Mouse (Mus musculus) ES-E14 (cell line): ENCODE data around the gene Fam213b. TPM values are rescaled to one million over a fixed set of nuclear protein-coding genes. Genes with fewer than 3 reads are reported as not detected.

Source experiments
- DNase-seq: peaks from one replicate; pipeline ENCODE4 v3.0.0-alpha.2; 2013; ENCODE audit warnings: low read depth, low spot score
- H3K27ac ChIP-seq: 2 replicates; pipeline ENCODE4 v1.5.1; 2012; ENCODE audit warnings: low read depth, mild to moderate bottlenecking, low read length, moderate library complexity, mixed read lengths; ENCODE audit not compliant: poor library complexity, insufficient read depth, severe bottlenecking
- H3K36me3 ChIP-seq: 2 replicates; pipeline ENCODE4 v1.6.1; 2012; ENCODE audit warnings: mild to moderate bottlenecking, low read length, moderate library complexity, mixed read lengths; ENCODE audit not compliant: control insufficient read depth, poor library complexity, insufficient read depth, severe bottlenecking
- H3K4me1 ChIP-seq, 2 experiments: fragments of 150-350 bp in 1 of 2; sonication (generic) in 1 of 2; 2 replicates each; pipeline ENCODE4 v1.6.1; 2012; ENCODE audit warnings: low read length in 2 of 2, mild to moderate bottlenecking in 1 of 2, mixed read lengths in 1 of 2; ENCODE audit not compliant: control insufficient read depth in 2 of 2, insufficient read depth in 2 of 2, poor library complexity in 1 of 2
- H3K4me3 ChIP-seq, 2 experiments: fragments of 150-350 bp in 1 of 2; sonication (generic) in 1 of 2; 2 replicates each; pipeline ENCODE4 v1.5.1; 2012; ENCODE audit warnings: low read length in 2 of 2, low read depth in 1 of 2, mild to moderate bottlenecking in 1 of 2, mixed read lengths in 1 of 2; ENCODE audit not compliant: insufficient read depth in 1 of 2, poor library complexity in 1 of 2, severe bottlenecking in 1 of 2
- H3K9ac ChIP-seq: 2 replicates; pipeline ENCODE4 v1.6.1; 2012; ENCODE audit warnings: low read depth, mild to moderate bottlenecking, low read length, mixed read lengths; ENCODE audit not compliant: poor library complexity, insufficient read depth, severe bottlenecking
- H3K9me3 ChIP-seq: fragments of 150-350 bp; sonication (generic); 2 replicates; pipeline ENCODE4 v1.6.1; 2012; ENCODE audit warnings: low read depth, mild to moderate bottlenecking, low read length; ENCODE audit not compliant: control insufficient read depth, insufficient read depth
- CHD2 ChIP-seq: IDR thresholded peaks from 2 replicates; pipeline ENCODE4 v1.6.1; 2014; ENCODE audit warnings: mild to moderate bottlenecking, low read depth, low read length, inconsistent platforms
- HCFC1 ChIP-seq: IDR thresholded peaks from 2 replicates; pipeline ENCODE4 v1.6.1; 2012; ENCODE audit warnings: low read length, inconsistent platforms, borderline replicate concordance; ENCODE audit not compliant: insufficient read depth
- MAFK ChIP-seq: IDR thresholded peaks from 2 replicates; pipeline ENCODE4 v1.6.1; 2014; ENCODE audit warnings: mild to moderate bottlenecking, low read depth, low read length, inconsistent platforms; ENCODE audit not compliant: insufficient read depth
- ZC3H11A ChIP-seq: IDR thresholded peaks from 2 replicates; pipeline ENCODE4 v1.6.1; 2012; ENCODE audit warnings: low read depth, mild to moderate bottlenecking, inconsistent platforms, low read length, borderline replicate concordance
- ZNF384 ChIP-seq: IDR thresholded peaks from 2 replicates; pipeline ENCODE4 v1.6.1; 2012; ENCODE audit warnings: low read depth, low read length, inconsistent platforms
- in situ Hi-C, 2 experiments: fragments of 600-800 bp; cut with MboI; formaldehyde crosslinking; loops; one replicate each; pipeline ENCODE4 v1.15.1; 2025; ENCODE audit warnings: low sequenced_read_pairs in 2 of 2, inconsistent platforms in 1 of 2; ENCODE audit not compliant: unreplicated experiment in 2 of 2
- total RNA-seq: library from RNA; depleted of rRNA; stranded (reverse); fragments of 300-350 nt; gene quantifications from 2 replicates; pipeline ENCODE4 v1.2.3, GENCODE M21; 2012; rRNA removed

Fam213b gene
- 13.4 and 15.7 TPM in 2 replicates for total RNA-seq

GRCm38 (mm10) chr4:154898506-154899446, at the start of gene Fam213b:
Gene Fam213b (minus strand): TSS chr4:154899135.
- Histone ChIP-seq H3K4me1 (peaks cover 0 to 8% of the 10 kb centered on the region in 2 experiments; a peak in 1 of 4 replicates), H3K36me3 (no peaks in the 10 kb centered on the region), H3K9me3 (no peaks in the 10 kb centered on the region), H3K9ac (peak within 1 kb of the TSS; percentile 62), H3K4me3 (peak within 1 kb of the TSS; percentile 59 to 75), H3K27ac (no peak within 1 kb of the TSS)
- in situ Hi-C loops = loop anchor here in 1 of 2 experiments (25.0 kb wide), 1 partner anchor 339 kb away; the partner anchor contains the start of gene Faap20
- DNase-seq = peak; percentile 92
- TF ChIP-seq MAFK (no peak), ZC3H11A (no peak), CHD2 (no peak), HCFC1 (no peak), ZNF384 (no peak)

- in situ Hi-C loops = no loop called here
- Histone ChIP-seq H3K4me1 (peaks cover 2 to 15% of the 10 kb centered on the region in 2 experiments; a peak in 2 of 4 replicates), H3K27ac (no peak overlapping the region), H3K9me3 (no peaks in the 10 kb centered on the region), H3K36me3 (no peaks in the 10 kb centered on the region), H3K9ac (no peak overlapping the region), H3K4me3 (no peak overlapping the region)
- TF ChIP-seq ZNF384 (no peak), HCFC1 (no peak), CHD2 (no peak), ZC3H11A (no peak), MAFK (no peak)
- no peak for DNase-seq
These were observed 49.4 kb upstream of the Fam213b start for GRCm38 (mm10) chr4:154948066-154948939.

- no peak for TF ChIP-seq ZNF384
- TF ChIP-seq ZC3H11A = no peak
- TF ChIP-seq MAFK = no peak
- TF ChIP-seq HCFC1 = no peak
- no peak for TF ChIP-seq CHD2
- Histone ChIP-seq H3K27ac (no peak overlapping the region), H3K9ac (peak overlapping the region; percentile 21; the same call in 1 of the 2 replicates), H3K9me3 (no peaks in the 10 kb centered on the region), H3K36me3 (no peaks in the 10 kb centered on the region), H3K4me1 (peaks cover 0 to 14% of the 10 kb centered on the region in 2 experiments; a peak in 1 of 4 replicates), H3K4me3 (peak overlapping the region; percentile 48 to 57; a peak in 3 of 4 replicates)
- peak; percentile 93 for DNase-seq
- in situ Hi-C loops = no loop called here
These were observed 47.4 kb upstream of the Fam213b start for GRCm38 (mm10) chr4:154946319-154946718.

GRCm38 (mm10) chr4:154944121-154944590, 45.2 kb upstream of the Fam213b start:
- Histone ChIP-seq H3K9ac (no peak overlapping the region), H3K4me3 (no peak overlapping the region), H3K36me3 (no peaks in the 10 kb centered on the region), H3K27ac (no peak overlapping the region), H3K9me3 (no peaks in the 10 kb centered on the region), H3K4me1 (peaks cover 0 to 14% of the 10 kb centered on the region in 2 experiments; a peak in 1 of 4 replicates)
- peak; percentile 83 for DNase-seq
- TF ChIP-seq HCFC1 (no peak), CHD2 (no peak), ZNF384 (no peak), ZC3H11A (peak; percentile 84)
- in situ Hi-C loops = no loop called here
